Mouse (Mus musculus): ENCODE data around the gene Sema6d.

GRCm38 (mm10) chr2:124444199-124444598, 354.4 kb downstream of the Sema6d start:
- no peak for TF ChIP-seq CTCF (IDR thresholded peaks at IDR 0.05; ENCODE audit: low read depth, low read length)
- no peak for TF ChIP-seq POLR2A (IDR thresholded peaks at IDR 0.05; ENCODE audit: borderline replicate concordance, low read depth, low read length)
